Mouse (Mus musculus) spleen, adult 2 months (tissue): ENCODE measurements around the gene Arhgef10l. TPM values are rescaled to one million over a fixed set of nuclear protein-coding genes. Genes with fewer than 3 reads are reported as not detected.

Source experiments
- DNase-seq, 2 experiments: peaks; one replicate each; pipeline versions ENCODE4 v3.0.0 to v3.0.0-alpha.2; 2012 to 2021; ENCODE audit warnings: low spot score in 2 of 2, low read depth in 1 of 2
- H3K27ac ChIP-seq: fragments of 200-500 bp; 2 replicates; pipeline ENCODE4 v1.5.1; 2012; ENCODE audit warnings: low read length, inconsistent platforms; ENCODE audit not compliant: insufficient read depth
- H3K27me3 ChIP-seq: fragments of 200-500 bp; 2 replicates; pipeline ENCODE4 v1.6.1; 2012; ENCODE audit warnings: mild to moderate bottlenecking, moderate library complexity, low read length, inconsistent platforms; ENCODE audit not compliant: control insufficient read depth, insufficient read depth
- H3K36me3 ChIP-seq: fragments of 200-500 bp; 2 replicates; pipeline ENCODE4 v1.6.1; 2012; ENCODE audit warnings: mild to moderate bottlenecking, low read length, inconsistent platforms; ENCODE audit not compliant: control insufficient read depth, insufficient read depth
- H3K4me1 ChIP-seq: fragments of 200-500 bp; 2 replicates; pipeline ENCODE4 v1.6.1; 2011; ENCODE audit warnings: inconsistent platforms; ENCODE audit not compliant: control insufficient read depth, insufficient read depth, insufficient read length
- H3K4me3 ChIP-seq: fragments of 200-500 bp; 2 replicates; pipeline ENCODE4 v1.5.1; 2011; ENCODE audit warnings: mild to moderate bottlenecking, inconsistent platforms; ENCODE audit not compliant: insufficient read depth, insufficient read length; ENCODE audit errors: extremely low read depth
- CTCF ChIP-seq: fragments of 200-500 bp; IDR thresholded peaks from 2 replicates; pipeline ENCODE4 v1.5.1; 2011; ENCODE audit warnings: mild to moderate bottlenecking, inconsistent platforms; ENCODE audit not compliant: insufficient read depth, insufficient read length, insufficient replicate concordance; ENCODE audit errors: extremely low read depth
- POLR2A ChIP-seq: fragments of 200-500 bp; IDR thresholded peaks from 2 replicates; pipeline ENCODE4 v1.6.1; 2011; ENCODE audit warnings: low read depth, low read length, inconsistent platforms
- WGBS: fragments of 180-500 bp; shearing (Covaris S2); methylation state at CpG from one replicate; pipeline ENCODE4 v1.1.7; 2018; 5-methylcytosine and 5-hydroxymethylcytosine counted together
- polyA plus RNA-seq: library from polyadenylated mRNA; depleted of rRNA; stranded (reverse); fragments of >200 nt; gene quantifications from 2 replicates; pipeline ENCODE4 v1.2.3, GENCODE M21; 2012

Arhgef10l gene
- polyA plus RNA-seq, 1 experiment = 7.9 TPM

GRCm38 (mm10) chr4:140507172-140507714 lies 158.6 kb downstream of the Arhgef10l start:
- TF ChIP-seq POLR2A = no peak
- no peak for TF ChIP-seq CTCF
- no peak overlapping the region for H3K27ac ChIP-seq
- H3K36me3 ChIP-seq = no peaks in the 10 kb centered on the region
- 48% methylated on average over 15 of the region's 15 CpGs for WGBS
- no peaks in the 10 kb centered on the region for H3K27me3 ChIP-seq
- H3K4me3 ChIP-seq = no peak overlapping the region
- no peak for DNase-seq
- H3K4me1 ChIP-seq = no peaks in the 10 kb centered on the region

GRCm38 (mm10) chr4:140505608-140506002 lies 160.2 kb downstream of the Arhgef10l start:
- TF ChIP-seq POLR2A (no peak), CTCF (no peak)
- 88% methylated on average over 3 of the region's 3 CpGs for WGBS

GRCm38 (mm10) chr4:140504921-140505607 lies 160.7 kb downstream of the Arhgef10l start:
- 73% methylated on average over 19 of the region's 19 CpGs for WGBS
- no peaks in the 10 kb centered on the region for H3K4me1 ChIP-seq
- H3K27ac ChIP-seq = no peak overlapping the region
- H3K36me3 ChIP-seq = no peaks in the 10 kb centered on the region
- H3K27me3 ChIP-seq = peaks cover 5% of the 10 kb centered on the region; the same call in 1 of the 2 replicates
- TF ChIP-seq CTCF (no peak), POLR2A (no peak)
- H3K4me3 ChIP-seq = no peak overlapping the region
- no peak for DNase-seq

More at GRCm38 (mm10) chr4:140505608-140506002, 160.2 kb downstream of the Arhgef10l start:
- Histone ChIP-seq H3K4me3 (no peak overlapping the region), H3K27ac (no peak overlapping the region), H3K4me1 (no peaks in the 10 kb centered on the region), H3K36me3 (no peaks in the 10 kb centered on the region), H3K27me3 (peaks cover 5% of the 10 kb centered on the region; the same call in 1 of the 2 replicates)
- DNase-seq = no peak

GRCm38 (mm10) chr4:140504067-140504913 lies 161.5 kb downstream of the Arhgef10l start:
- no peak for TF ChIP-seq POLR2A
- no peak for TF ChIP-seq CTCF
- no peaks in the 10 kb centered on the region for H3K4me1 ChIP-seq
- H3K27me3 ChIP-seq = peaks cover 5% of the 10 kb centered on the region; the same call in 1 of the 2 replicates
- no peak overlapping the region for H3K4me3 ChIP-seq
- 20% methylated on average over 16 of the region's 16 CpGs for WGBS
- DNase-seq = no peak
- H3K27ac ChIP-seq = no peak overlapping the region
- no peaks in the 10 kb centered on the region for H3K36me3 ChIP-seq

- Histone ChIP-seq H3K4me1 (no peaks in the 10 kb centered on the region), H3K4me3 (no peak overlapping the region), H3K27me3 (peaks cover 5% of the 10 kb centered on the region; the same call in 1 of the 2 replicates), H3K27ac (no peak overlapping the region), H3K36me3 (no peaks in the 10 kb centered on the region)
- TF ChIP-seq CTCF = no peak
- no peak for TF ChIP-seq POLR2A
- WGBS = 30% methylated on average over 7 of the region's 7 CpGs
- DNase-seq = no peak
Measured at GRCm38 (mm10) chr4:140500766-140501165, 165.0 kb downstream of the Arhgef10l start.

- DNase-seq = no peak
- Histone ChIP-seq H3K27ac (no peak overlapping the region), H3K36me3 (no peaks in the 10 kb centered on the region), H3K4me1 (no peaks in the 10 kb centered on the region), H3K4me3 (no peak overlapping the region), H3K27me3 (peaks cover 5% of the 10 kb centered on the region; the same call in 1 of the 2 replicates)
- WGBS = 80% methylated on average over 6 of the region's 6 CpGs
- no peak for TF ChIP-seq CTCF
- no peak for TF ChIP-seq POLR2A
Measured at GRCm38 (mm10) chr4:140499571-140499970, 166.2 kb downstream of the Arhgef10l start.
